Mouse (Mus musculus) olfactory bulb, adult 2 months (tissue): ENCODE results near the gene Gid4.

Source experiments
- CTCF ChIP-seq: fragments of 200-500 bp; IDR thresholded peaks from 2 replicates; pipeline ENCODE4 v1.5.1; 2012; ENCODE audit warnings: low read depth, mild to moderate bottlenecking, low read length, moderate library complexity; ENCODE audit not compliant: insufficient read depth
- POLR2A ChIP-seq: fragments of 200-500 bp; IDR thresholded peaks from 2 replicates; pipeline ENCODE4 v1.6.1; 2012; ENCODE audit warnings: mild to moderate bottlenecking, low read depth, low read length, moderate library complexity; ENCODE audit not compliant: insufficient read depth

DNA sequence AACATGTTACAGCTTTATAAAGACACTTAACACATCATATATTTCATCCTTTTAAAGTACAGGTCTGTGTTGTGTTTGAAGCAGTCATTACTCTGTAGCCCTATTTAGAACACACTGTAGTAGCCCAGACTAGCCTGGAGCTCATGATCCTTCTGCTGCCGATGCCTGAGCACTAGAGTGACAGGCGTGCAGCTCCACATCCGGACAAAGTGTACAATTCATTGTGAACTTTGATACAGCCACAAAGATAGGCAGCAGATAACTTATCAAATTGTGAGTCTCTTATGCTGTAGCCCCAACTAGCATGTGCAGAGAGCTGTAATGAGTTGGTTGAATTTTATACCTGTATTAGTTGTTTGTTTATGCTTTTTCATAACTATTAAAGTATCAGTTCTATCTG lies 10.7 kb downstream of the Gid4 start:
- TF ChIP-seq CTCF (no peak), POLR2A (no peak)
